Mouse (Mus musculus) CD8-positive naive resting alpha-beta T cell, adult 2 months (primary cell): ENCODE results near the gene Vav1.

Source experiments
- DNase-seq, 2 experiments: peaks; one replicate each; pipeline ENCODE4 v3.0.0; 2022; ENCODE audit warnings: low read depth in 2 of 2, low spot score in 2 of 2

The Vav1 gene

DNA sequence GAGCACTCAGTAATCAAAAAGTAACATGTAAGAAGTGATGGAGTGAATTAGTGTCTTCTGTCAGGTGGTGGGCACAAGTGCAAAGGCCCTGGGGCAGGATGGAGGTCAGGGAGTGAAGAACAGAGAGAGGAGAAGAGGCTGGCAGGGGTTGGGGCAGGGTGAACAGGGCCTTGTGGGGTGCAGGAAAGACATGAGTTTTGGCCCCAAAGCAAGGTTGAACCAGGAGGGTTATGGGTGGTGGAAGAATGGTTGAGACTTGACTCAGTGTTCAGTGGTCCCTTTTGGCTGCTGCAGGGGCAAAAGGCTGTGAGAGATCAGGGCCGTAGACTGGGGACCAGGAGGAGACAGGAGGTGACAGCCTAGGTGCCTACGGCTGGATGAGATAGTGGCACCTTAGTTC lies 363 bp upstream of the Vav1 start:
- DNase-seq: no peak

- peak in 1 of 2 experiments; percentile 50 for DNase-seq
Observed at GRCm38 (mm10) chr17:57279591-57280224, 808 bp downstream of the Vav1 start.

DNA sequence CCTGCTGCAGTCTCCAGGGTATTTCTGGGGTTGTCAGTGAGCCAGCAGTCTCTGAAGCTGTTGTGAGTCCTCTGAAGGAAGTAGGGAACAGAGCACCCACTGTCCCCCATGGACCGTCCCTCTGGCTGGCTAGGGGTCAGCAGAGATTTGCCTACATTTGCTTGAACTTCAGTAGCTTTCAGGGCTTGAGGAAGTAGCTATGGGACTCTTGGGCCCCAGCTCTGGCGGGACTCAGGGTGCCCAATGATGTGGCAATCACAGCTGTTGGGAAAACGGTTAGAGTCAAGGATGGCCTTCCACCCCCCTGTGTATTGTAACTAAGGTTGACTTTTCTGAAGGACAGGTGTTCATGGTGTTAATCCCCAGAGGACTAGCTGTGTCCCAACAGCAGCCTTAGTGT lies 1.5 kb downstream of the Vav1 start:
- no peak for DNase-seq

DNA sequence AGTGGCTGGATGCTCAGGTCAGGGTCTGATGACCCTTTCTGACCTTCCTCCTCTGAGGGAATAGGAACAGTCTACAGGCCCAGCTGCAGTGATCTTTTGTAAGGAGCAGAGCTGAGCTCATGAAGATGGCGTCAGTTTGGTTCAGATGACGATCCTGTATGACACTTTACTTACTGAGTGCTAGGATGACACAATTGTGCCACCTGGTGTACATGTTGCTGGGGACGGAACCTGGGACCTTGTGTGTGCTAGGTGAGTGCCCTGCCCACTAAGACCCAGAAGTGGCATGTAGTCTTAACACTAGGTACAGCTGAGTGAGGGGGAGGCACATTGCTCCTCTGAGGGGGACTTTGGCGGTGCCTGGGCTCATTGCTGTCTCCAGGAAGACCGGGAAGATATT lies 5.0 kb downstream of the Vav1 start:
- DNase-seq: no peak

DNA sequence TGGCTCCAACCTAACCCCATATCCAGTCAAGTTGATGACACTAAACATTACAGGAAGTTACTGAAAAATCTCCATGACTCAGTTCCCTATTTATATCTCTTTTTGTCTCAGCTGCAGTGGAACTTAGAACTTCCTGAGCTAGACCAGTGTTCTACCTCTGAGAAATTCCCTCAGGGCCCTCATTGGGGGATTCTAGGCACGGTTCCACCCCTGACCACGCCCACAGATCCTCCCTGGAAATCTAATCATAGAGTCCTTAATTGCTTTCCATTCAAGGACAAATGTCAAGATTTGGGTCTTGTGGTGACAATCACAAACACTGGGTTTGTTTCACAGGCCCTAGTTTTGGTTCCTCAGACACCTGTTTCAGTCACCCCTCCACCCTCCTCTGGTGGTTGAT lies 6.2 kb downstream of the Vav1 start:
- DNase-seq: no peak

- peak in 1 of 2 experiments; percentile 42 for DNase-seq
Observed at GRCm38 (mm10) chr17:57286718-57287355, 7.9 kb downstream of the Vav1 start.

DNA sequence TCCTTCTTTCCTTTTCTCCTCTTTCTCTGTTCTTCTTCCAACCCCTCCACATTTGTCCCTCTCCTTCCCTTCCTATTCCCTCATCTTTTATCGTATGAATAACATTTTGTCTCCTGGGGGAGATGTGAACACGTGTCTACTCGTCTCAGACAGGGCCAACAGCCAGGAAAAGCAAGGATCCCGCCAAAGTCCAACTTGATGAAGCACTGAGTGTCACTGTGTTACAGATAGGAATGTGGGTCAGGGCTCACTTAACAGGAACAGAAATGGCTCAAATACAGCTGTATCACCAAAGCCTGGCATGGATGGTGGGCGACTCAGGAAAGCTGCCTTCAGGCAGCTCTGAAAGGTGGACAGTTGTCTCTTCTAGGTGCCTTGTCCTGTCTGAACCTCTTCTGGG lies 10.4 kb downstream of the Vav1 start:
- no peak for DNase-seq

DNA sequence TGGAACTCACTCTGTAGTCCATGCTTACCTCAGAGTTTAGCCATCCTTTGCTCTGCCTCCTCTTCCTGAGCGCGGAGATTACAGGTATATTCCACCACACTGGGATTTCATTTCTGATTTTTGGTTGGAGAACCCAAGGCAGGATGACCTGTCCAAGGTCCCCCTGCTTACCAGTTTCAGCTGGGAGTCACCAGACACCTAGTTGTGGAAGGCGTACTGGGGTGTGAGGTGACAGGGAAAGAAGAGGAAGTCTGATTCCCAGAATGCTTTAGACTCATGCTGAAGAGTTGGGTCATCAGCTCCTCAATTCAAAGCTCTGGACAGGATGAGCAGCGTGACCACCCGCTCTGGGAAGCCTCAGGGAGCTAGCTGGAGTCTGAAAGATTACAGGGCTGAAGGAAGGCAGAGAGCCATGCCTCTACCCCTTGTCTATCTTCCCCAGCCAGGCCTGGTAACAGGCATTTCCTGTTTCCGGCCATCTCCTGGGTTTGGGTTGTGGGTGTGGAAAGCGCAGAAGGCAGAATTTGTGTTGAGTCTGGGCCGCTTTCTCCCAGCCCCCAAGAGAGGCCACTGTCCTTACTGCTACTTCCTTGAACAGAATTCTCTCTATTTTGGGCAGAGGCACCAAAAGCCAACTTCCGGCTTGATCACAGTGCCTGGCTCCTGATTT lies 11.2 kb downstream of the Vav1 start:
- DNase-seq: peak; percentile 32 to 43

GRCm38 (mm10) chr17:57290671-57291055 lies 11.8 kb downstream of the Vav1 start:
- peak; percentile 39 to 48 for DNase-seq

GRCm38 (mm10) chr17:57292302-57292701 lies 13.4 kb downstream of the Vav1 start:
- no peak for DNase-seq

GRCm38 (mm10) chr17:57292968-57293367 lies 14.1 kb downstream of the Vav1 start:
- no peak for DNase-seq

DNA sequence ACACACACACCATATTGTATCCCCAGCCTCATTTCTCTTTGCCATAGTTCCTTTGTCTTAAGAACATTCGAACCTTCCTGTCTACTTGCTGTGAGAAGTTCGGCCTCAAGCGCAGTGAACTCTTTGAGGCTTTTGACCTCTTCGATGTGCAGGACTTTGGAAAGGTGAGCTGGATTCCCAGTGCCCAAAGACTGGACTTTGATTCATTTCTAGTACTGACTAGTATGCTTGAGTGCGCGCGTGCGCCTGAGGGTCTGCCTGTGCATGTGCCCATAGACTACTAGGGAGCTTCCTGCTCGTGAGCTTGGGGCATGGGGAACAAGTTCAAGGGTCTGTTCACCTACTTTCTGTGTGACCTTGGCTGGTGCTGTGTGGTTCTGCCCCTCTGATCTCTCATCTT lies 17.0 kb downstream of the Vav1 start:
- no peak for DNase-seq

GRCm38 (mm10) chr17:57297040-57297439 lies 18.1 kb downstream of the Vav1 start:
- no peak for DNase-seq

DNA sequence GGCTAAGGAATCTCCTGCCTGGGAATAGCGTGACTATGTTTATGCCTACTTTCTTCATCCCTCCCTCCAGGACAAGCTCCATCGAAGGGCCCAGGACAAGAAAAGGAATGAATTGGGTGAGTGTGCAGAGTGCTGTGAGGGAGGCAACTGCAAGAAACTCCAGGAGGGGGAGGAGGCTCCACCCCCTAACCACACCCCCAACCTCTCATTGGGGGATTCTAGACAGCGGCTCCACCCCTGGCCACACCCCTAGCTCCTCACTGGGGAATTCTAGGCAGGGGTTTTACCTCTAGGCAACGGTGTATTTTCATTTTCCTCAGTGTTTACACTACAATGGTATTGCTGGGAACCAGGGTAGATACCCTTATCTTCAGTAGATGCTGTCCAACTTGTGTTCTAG lies 26.7 kb downstream of the Vav1 start:
- no peak for DNase-seq

GRCm38 (mm10) chr17:57307074-57307473 lies 28.2 kb downstream of the Vav1 start:
- no peak for DNase-seq

DNA sequence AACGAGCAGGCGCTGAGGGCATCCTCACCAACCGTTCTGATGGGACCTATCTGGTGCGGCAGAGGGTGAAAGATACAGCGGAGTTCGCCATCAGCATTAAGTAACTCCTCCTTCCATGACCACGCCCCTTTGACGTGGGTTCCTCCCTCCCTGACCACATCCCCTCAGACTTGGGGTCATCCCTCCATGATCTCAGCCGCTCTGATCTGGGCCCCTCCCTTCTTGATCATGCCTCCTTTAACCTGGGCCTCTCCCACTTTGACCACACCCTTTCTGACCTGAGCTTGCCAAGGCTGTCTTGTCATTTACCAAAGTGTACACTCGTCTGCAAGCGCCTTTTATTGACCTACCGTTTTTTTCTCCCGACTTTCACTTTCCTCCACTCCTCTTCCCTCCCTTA lies 32.9 kb downstream of the Vav1 start:
- no peak for DNase-seq

DNA sequence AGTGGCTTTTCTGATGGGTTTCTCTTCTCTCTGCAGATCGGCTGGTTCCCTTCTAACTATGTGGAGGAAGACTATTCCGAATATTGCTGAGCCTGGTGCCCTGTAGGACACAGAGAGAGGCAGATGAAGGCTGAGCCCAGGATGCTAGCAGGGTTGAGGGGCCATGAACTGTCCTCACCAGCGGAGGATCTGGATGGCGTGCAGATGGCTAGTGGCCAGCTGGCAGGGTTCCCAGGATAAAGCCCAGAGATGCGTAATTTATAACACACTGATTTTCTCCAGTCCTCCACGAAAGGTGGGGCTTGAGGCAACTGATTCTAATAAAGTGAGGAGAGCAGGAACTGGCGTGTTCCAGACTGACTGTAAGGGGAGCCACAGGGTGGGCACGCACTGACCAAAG lies 48.7 kb downstream of the Vav1 start:
- DNase-seq: no peak

DNA sequence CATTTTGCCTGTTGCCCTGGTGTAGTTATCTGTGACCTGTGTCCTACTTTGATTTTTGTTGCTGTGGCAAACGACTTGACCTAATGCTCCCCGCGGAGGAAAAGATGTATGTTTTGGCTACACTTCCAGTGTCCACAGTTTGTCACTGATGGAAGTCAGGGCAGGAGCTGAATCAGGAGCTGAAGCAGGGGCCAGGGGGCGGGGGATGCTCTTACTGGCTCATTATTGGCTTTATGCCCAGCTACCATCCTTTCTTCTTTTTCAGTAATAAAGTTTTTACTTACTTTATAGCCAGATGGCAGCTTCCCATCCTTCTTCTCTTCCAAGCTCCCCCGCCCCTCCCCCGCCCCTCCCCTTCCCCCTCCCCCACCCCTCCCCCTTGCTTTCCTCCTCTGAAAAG lies 50.0 kb downstream of the Vav1 start:
- DNase-seq: no peak

- DNase-seq: no peak
Observed at GRCm38 (mm10) chr17:57330993-57331392, 52.1 kb downstream of the Vav1 start.

- peak in 1 of 2 experiments; percentile 26 for DNase-seq
Observed at GRCm38 (mm10) chr17:57332241-57332640, 53.3 kb downstream of the Vav1 start.

GRCm38 (mm10) chr17:57334001-57334760 lies 55.3 kb downstream of the Vav1 start:
- no peak for DNase-seq

DNA sequence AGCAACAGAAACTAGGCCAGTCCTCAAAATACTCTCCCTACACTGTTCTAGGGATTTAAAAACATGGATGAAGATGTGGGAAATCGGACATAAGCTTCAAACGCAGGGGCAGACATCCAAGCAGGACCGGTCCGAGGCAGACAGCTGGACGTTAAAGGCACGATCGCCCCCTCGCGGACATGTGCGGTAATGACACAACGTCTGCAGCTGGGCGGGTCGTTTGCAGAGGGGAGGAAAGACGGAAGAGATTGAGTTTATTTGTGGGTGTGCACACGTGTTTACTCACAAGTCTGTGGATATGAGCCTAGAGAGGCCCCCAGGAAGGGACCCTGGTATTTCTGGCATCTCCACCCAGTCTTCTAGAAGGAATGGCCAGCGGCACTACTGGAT lies 55.9 kb downstream of the Vav1 start:
- peak; percentile 74 to 78 for DNase-seq
